Mouse (Mus musculus): Measurements from ENCODE around the gene Arid5b.

Arid5b gene

GRCm38 (mm10) chr10:68136480-68137083 lies 142.0 kb downstream of the Arid5b start:
- DNase-seq (ENCODE audit: low spot score in 2 of 2) = peak; percentile 84 to 90

DNA sequence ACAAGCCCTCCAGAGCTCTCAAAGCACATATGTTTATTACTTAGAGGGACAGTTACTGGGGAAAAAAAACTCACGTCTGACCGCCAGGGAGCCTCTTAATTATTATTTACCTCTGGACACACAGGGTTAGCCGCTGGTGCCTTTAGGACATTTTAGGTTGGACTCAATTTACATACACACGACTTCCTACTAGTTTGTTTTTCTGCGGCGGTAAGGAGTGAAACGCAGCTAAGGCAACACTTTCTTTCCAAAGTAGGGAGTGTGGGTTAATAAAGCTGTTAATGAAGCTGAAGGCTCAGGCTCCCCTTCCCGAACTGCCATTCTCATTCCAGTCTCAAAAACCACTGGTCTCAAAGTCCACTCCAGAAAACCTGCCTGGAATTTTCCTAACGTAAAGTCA lies 142.5 kb downstream of the Arid5b start:
- DNase-seq (ENCODE audit: low spot score in 2 of 2) = no peak

DNA sequence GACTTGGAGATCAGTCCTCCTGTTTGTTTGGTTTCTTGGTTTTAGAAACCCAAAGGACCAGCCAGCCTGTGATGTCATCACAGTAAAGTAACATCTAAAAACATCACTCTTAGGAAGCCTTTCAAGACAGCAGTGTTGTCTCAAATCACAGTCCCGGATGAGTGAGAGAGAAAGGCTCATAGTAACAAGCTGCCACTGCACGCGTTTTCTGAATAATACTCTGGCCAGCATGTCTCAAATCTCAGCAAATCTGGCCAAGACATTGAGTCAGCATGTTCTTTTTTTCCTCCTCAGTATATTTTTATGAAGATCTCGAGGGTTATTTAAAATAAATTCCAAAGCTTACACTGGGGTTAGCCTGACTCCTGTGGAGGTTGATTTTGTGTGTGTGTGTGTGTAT lies 143.1 kb downstream of the Arid5b start:
- peak in 1 of 2 experiments; percentile 25 for DNase-seq (ENCODE audit: low spot score in 2 of 2)

DNA sequence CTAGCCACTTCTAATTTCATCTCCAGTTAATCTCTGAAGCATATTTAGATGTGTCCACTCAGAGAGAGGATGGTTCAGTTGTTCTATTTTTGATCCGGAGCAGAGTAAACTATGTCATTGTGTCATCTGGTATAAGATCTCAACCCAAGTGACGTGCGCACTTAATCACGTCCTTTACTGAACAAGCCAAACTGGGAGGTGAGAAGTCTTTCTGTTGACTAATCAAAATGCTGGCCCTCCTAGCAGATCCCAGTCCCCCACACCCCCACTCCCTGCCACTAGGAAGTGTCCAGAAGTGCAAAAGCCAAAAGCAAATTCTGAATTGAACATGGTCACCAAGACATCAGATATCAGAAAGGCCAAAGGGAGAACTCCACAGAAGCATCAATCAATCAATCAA lies 144.0 kb downstream of the Arid5b start:
- no peak for DNase-seq (ENCODE audit: low spot score in 2 of 2)

GRCm38 (mm10) chr10:68134071-68134470 lies 144.5 kb downstream of the Arid5b start:
- DNase-seq (ENCODE audit: low spot score in 2 of 2) = no peak

- DNase-seq (ENCODE audit: low spot score in 2 of 2) = no peak
Observed at GRCm38 (mm10) chr10:68132636-68133035, 145.9 kb downstream of the Arid5b start.

DNA sequence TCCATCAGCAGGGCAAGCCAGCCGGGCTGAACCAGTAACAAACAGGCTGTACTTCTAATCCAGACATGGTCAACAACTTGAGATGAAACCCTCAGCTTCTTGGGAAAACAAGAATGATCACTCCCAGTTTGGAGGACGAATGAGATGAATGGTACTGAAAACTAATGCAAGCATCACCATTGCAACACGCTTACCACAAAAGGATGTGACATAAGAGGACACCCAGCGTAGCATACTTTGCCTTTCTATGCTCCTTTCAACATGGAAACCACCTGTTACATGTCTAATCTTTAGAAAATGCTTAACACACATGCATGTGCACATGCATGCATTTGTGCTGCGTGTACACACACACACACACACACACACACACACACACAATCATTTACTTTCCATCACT lies 146.4 kb downstream of the Arid5b start:
- DNase-seq (ENCODE audit: low spot score in 2 of 2) = no peak

- DNase-seq (ENCODE audit: low spot score in 2 of 2) = no peak
Observed at GRCm38 (mm10) chr10:68129651-68130050, 148.9 kb downstream of the Arid5b start.

GRCm38 (mm10) chr10:68129009-68129408 lies 149.5 kb downstream of the Arid5b start:
- no peak for DNase-seq (ENCODE audit: low spot score in 2 of 2)

DNA sequence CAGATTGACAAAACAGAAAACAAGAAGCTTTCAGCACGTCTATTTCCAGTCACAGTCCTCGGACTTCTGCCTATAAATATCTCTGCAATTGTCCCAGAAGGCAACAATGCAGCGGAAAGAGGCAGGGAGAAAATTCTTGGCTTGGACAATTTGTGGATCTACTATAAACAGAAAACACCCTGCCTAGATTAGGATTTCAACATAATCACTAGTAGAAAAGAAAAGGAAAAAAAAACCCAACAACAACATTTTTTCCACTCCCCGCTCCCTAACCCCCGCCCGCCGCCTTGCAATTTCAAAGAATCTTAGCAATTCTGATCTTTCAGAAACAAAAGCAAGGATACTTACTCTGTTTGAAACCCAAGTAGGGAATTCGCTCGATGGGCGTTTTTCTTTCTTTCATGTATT lies 150.1 kb downstream of the Arid5b start:
- DNase-seq (ENCODE audit: low spot score in 2 of 2) = no peak

- no peak for DNase-seq (ENCODE audit: low spot score in 2 of 2)
Observed at GRCm38 (mm10) chr10:68127604-68128256, 150.8 kb downstream of the Arid5b start.

DNA sequence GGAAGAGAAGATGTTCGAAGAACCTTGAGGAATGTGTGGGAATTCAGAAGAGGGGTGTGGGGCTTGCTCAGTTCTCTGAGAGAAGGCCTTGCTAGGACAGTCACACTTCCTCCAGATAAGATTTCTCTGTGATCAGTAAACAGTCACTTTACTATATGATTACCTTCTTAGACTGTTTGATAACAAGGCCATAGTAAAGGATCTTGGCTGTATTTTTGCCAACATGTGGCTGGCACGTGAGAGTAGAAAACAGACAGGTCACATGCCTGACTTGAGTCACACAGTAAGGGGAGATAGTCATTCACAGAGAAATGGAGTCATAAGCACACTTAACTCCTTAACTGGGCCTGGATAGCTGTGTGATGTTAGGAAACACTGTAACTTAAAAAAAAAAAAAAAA lies 151.4 kb downstream of the Arid5b start:
- DNase-seq (ENCODE audit: low spot score in 2 of 2) = no peak

GRCm38 (mm10) chr10:68126551-68126950 lies 152.0 kb downstream of the Arid5b start:
- no peak for DNase-seq (ENCODE audit: low spot score in 2 of 2)

- DNase-seq (ENCODE audit: low spot score in 2 of 2) = no peak
Observed at GRCm38 (mm10) chr10:68125919-68126550, 152.5 kb downstream of the Arid5b start.

DNA sequence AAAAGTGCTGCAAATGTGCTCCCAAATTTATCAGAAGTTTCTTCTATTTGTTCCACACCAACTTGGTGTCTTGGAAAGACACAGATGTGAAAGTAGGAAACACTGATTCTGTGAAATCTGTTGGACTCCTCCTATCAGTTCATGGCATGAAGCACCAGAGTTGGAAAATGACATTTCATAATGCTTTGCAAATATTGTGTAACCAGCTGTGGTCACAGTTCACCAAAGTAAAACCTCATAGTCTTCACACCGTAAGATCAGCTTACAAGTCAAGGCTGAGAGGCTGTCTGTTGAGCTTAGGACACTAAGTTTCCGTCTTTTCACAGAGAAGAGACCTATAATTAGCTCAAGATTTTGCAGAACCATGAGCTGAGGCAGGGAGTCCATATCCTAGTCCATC lies 153.6 kb downstream of the Arid5b start:
- no peak for DNase-seq (ENCODE audit: low spot score in 2 of 2)

DNA sequence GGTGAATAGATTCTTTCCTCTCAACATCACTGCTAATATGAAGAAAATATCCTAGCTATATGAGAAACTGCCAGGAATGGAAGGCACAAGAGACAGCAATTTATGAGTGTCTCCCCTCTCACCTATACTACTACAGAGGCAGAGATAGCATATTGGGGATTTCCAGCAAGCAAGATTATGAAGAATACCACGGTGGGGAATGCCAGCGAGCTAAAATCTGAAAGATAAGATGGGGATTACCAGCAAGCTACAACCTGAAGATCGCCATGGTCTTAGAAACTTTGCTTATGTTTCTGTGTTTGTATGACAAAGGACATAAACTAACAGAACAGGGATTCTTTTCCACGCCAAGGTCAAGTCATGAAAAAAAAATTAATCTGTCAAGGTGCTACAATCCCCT lies 155.1 kb downstream of the Arid5b start:
- no peak for DNase-seq (ENCODE audit: low spot score in 2 of 2)

DNA sequence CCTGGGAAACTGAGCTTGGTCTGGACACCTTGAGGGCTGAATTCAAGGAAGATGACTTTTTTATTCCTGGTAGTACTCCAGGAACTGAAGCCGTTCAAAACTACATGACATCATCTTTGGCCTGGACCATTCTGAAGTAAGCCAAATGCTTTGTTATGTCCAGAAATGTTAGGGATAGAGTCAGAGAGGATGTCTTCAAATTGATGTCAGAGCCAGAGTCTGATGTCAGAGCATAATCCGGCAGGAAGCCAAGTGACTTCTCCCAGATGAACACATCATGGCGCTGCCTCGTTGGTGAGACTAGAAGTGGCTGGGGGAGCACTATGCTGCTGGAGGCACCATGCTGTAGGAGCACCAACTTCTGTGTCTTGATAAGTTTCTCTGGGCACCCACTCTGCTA lies 156.6 kb downstream of the Arid5b start:
- DNase-seq (ENCODE audit: low spot score in 2 of 2) = no peak

- DNase-seq (ENCODE audit: low spot score in 2 of 2) = no peak
Observed at GRCm38 (mm10) chr10:68121251-68121650, 157.3 kb downstream of the Arid5b start.

DNA sequence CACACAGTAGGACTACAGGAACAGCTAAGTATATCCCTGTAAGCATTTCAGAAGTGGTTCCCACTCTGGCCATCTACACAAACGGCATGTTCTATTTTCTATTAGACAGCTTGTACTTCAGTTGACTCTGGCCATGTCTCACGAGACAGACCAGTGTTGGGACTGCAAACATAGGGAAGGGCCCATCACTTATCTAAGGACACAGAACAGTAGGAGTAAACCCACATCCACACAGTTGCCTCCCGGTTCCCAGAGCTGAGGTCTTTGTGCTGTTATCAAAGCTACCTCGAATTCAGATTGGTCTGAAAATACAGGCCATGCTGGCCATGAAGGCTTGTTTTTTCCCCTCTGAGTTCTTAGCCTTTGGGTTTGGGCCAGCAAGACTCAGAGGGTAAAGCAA lies 158.5 kb downstream of the Arid5b start:
- no peak for DNase-seq (ENCODE audit: low spot score in 2 of 2)

DNA sequence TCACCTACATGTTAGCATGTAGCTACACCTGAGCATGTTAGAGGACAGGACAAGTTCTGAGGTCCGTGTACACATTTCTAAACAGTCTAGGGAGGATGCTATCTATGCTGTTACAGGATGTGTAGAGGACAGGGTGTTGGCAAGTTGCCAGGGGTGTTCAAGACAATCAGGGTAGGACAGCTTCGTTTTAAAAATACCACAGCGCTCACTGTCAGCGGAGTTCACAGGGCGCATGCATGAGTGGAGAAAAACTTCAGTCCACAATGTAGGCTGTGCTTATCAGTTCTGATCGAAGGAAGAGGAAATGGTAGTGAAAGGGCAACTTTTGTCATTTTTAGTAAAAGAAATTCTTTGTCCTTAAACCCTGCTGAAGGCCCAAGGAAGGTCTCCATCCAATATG lies 159.3 kb downstream of the Arid5b start:
- DNase-seq (ENCODE audit: low spot score in 2 of 2) = no peak

DNA sequence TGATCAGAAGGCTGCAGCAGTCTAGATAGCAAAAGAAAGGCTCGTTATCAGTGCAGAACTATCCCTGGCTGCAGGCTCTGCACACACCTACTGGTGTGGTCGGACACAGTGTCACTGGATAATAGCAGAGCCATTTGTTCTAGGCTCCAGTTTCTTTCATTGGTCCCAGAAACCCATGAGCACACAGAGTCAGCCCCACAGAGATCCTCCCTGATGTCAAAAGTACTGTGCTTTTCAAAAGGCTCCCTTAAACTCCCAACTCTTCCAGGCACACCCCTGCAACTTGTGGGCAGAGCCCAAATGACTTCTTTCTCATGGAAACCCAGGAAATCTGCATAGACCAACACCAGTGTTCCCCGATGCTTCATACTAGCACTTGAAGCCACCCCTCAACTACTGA lies 163.6 kb downstream of the Arid5b start:
- no peak for DNase-seq (ENCODE audit: low spot score in 2 of 2)

DNA sequence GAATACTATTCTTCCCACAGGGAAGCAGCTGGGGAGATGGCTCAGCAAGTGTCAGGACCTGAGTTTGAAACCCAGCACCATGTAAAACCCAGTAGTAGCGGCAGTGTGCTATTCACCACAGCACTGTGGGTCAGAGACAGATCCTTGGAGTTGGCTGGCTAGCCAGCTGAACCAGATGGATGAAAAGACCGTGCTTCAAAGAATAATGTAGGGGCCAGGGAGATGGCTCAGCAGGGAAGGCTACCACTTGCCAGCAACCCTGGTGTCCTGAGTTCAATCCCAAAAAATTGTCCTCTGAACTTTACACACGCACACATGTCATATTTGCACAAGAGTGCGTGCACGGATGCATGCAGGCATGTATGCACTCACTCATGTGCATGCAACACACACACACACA lies 164.9 kb downstream of the Arid5b start:
- DNase-seq (ENCODE audit: low spot score in 2 of 2) = no peak

DNA sequence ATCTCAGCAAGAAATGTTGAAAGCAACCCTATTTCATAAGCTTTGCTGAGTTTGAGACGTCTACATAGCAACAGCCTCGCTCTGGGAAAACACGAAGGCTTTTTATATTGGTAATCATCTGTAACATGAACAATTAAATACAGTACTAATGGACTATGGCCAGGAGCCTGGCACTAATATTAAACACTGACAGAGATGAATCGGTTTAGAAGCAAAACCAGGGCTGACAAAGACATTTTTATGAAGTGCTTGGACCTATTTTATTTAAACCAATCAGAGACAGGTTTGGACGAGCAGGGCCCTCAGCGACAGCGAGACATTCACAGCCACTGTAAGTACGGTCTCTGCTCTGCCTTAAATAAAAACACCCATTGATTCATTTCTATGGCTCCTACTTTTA lies 165.6 kb downstream of the Arid5b start:
- no peak for DNase-seq (ENCODE audit: low spot score in 2 of 2)

Measured in right cerebral cortex, postnatal 36 days (tissue).